Mouse (Mus musculus) C2C12 (cell line): ENCODE results near the gene Tespa1.

Source experiments
- CTCF ChIP-seq: IDR thresholded peaks from one replicate; pipeline ENCODE4 v1.5.1; 2011; ENCODE audit not compliant: control insufficient read depth, insufficient read depth, insufficient read length
- FOSL1 ChIP-seq: IDR thresholded peaks from one replicate; pipeline ENCODE4 v1.8.0; 2011; ENCODE audit warnings: mild to moderate bottlenecking, low read length; ENCODE audit not compliant: poor library complexity, insufficient read depth, severe bottlenecking

DNA sequence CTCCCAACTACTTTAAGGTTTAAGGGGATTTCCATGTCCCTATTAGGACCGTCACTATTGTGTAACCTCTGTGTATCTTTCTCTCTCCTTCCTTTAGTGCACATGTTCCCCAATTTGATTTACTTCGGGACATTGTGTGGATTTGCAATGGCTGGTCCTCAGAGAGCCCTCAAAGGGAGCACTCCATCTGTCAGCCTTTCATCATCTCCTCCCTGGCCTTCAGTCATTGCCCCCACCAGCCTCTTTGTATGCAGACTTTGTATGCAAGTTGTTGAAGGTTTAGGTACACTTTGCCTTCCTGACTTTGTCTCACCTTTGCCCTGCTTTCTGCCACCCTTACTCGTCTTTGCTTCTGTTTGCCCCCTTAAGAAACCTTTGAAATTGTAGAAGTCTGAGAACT lies 34.7 kb upstream of the Tespa1 start:
- TF ChIP-seq FOSL1, result no peak
- no peak for TF ChIP-seq CTCF
